Mouse (Mus musculus) adrenal gland, adult 18-20 months (tissue): ENCODE results near the gene Mtss1l. TPM values are rescaled to one million over a fixed set of nuclear protein-coding genes. Genes with fewer than 3 reads are reported as not detected.
"Not testable (repeated sequence)": the region's sequence is repeated elsewhere in the genome, so short reads cannot be mapped to it uniquely, and the experiment has no call there.

ENCODE experiments used
- DNase-seq, 2 experiments: peaks; one replicate each; pipeline ENCODE4 v3.0.0; 2021 to 2022; ENCODE audit warnings: low spot score in 2 of 2
- total RNA-seq, 2 experiments: library from RNA; stranded (reverse); gene quantifications; 1 replicate in 1 of 2; 2 replicates in 1 of 2; pipeline ENCODE4 v1.2.3; 2021

The Mtss1l gene
- total RNA-seq, 2 experiments from 2014 or later = 18.6 to 20.0 TPM

DNA sequence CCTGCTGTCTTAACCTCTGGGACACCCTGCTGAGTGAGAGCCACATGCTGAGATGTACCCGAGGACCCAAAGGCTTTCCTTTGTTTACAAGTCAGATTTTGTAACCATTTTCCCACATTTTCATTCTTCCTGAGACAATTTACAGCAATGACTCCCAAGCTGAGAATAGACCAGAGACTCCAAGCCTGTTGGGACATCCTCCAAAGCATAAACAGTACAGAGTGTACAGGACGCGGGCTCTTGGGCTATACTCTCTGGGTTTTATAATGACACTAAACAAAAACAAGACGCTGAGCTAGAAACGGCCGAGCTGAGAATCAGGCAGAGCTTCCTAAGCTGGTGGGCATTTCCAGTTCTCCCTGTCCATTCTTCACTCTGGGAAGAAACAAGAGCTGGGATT is 53.4 kb downstream of the Mtss1l start:
- DNase-seq = no peak

DNA sequence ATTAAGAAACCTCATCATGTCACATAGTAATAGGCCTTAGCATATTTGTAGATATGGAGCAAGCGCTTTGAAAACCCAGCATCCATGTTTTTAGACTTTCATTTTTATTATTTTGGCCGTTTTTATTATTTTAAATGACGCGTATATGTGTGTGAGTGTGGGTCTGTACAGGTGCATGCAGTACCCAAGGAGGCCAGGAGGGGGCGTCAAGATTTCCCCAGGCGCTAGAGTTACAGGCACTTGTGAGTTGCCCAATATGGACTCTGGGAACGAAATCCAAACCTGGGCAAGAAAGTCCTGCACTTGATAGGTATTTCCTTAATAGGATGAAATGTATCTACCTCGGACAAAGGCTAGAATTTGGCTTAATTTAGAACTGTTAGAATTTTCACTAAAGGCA is 54.0 kb downstream of the Mtss1l start:
- DNase-seq = no peak

DNA sequence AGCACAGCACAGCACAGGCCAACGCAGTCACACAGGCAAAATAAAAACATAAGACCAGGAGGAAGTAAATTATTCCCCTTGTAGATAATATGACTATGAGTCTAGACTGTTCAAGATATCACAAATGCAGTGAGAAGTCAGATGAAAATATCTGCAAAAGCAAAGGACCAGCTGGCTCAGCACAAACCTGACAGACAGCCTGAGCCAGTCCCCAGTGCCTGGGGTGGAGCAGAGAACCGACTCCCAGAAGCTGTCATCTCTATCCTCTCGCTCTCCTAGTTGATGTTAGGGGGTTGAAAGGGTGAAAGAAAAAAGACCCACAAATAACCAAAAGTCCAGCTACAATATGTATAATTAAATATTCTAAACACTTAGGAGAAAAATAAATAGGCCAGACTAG is 54.4 kb downstream of the Mtss1l start:
- no peak for DNase-seq

DNA sequence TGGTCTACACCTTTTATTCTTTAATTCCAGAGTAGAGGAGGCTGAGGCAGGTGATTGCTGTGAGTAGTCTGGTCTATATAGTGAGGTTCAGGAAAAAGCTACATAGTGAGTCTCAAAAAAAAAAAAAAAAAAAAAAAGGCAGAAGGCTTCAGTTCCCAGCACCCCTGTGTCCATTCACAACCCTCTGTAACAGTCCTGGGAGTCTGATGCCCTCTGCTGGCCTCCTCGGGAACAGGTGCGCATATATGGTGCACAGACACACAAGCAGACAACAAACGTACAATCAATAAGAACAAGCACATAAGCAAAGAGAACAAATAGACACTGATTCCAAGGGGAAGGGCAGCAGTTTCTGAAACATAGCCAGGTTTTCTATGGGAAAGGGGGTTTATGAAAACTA is 55.1 kb downstream of the Mtss1l start:
- no peak for DNase-seq

DNA sequence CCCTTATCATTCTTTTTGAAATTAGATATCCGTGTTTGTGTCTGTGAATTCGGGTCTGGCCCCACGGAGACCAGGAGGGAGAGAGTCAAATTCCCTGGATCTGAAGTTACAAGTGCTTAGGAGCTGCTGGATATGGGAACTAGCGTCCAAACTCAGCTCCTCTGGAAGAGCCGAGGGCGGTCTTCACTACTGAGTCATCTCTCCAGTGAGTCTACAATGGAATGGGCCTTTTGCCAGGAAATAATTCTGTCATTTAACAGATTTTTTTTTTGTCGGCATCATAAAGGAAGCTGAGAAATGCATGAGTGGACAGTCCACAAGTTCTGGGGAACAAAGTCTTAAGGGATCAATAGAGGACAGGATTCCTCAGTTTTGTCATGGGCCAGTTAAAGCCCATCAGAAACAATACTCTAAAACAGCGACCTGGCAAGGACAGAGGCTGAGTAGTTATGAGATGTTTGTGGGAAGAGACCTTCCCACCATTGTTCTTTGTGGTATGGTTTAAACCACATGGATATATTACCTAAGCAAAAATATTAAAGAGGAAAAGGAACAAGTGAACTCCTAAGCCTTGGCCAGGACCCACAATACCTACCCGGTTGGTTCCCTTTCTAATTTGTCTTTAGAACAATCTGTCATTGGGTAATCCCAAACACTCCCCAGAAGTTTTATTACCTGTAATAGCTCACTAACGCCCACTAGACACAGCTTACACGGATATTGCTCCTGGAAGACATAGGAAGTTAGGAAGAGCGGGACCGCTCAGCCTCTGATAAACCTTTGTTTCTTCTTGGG is 58.8 kb downstream of the Mtss1l start:
- no peak for DNase-seq

DNA sequence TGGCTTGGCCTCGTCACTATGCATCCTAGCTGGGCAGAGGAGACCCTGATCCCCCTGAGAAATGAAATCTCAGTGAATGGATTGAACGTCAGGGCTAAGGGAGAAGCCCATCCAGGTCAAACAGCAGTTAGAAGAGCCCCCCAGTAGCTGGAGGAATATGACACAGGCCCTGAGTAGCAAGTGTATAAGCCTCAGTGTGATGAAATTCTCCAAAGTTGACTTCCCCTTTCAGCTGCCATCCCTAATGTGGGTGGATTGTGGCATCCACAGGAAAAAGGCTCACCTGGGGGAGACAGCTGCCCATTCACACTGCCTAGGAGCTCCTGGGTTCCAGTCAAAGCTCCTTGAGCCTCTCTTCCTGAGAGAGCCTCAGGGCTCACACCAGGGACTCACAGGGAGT is 64.1 kb downstream of the Mtss1l start:
- no peak for DNase-seq

DNA sequence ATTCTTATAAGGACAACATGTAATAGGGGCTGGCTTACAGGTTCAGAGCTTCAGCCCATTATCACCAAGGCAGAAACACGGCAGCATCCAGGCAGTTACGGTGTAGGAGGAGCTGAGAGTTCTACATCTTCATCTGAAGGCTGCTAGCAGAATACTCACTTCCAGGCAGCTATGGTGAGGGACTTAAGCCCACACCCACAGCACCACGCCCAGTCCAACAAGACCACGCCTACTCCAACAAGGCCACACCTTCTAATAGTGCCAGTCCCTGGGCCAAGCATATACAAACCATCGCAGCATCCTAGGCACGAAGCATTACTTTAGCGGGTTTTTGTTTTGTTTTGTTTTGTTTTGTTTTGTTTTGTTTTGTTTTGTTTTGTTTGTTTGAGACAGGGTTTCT is 65.2 kb downstream of the Mtss1l start:
- not testable (repeated sequence) for DNase-seq

DNA sequence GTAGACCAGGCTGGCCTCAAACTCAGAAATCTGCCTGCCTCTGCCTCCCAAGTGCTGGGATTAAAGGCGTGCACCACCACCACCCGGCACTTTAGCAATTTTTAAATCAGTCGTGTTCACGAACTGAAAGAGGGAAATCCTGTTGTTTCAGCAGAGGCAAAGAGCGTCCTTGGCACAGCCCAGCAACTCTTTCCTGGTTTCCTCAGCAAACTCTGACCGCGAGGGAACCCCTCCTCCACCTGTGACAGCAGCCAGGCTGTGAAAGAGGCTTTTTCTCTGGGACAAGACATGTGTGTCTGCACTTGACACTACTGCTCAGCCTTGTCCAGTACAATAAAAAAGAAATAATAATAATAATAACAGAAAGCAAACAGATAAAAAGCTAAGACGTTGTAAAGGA is 65.7 kb downstream of the Mtss1l start:
- no peak for DNase-seq

DNA sequence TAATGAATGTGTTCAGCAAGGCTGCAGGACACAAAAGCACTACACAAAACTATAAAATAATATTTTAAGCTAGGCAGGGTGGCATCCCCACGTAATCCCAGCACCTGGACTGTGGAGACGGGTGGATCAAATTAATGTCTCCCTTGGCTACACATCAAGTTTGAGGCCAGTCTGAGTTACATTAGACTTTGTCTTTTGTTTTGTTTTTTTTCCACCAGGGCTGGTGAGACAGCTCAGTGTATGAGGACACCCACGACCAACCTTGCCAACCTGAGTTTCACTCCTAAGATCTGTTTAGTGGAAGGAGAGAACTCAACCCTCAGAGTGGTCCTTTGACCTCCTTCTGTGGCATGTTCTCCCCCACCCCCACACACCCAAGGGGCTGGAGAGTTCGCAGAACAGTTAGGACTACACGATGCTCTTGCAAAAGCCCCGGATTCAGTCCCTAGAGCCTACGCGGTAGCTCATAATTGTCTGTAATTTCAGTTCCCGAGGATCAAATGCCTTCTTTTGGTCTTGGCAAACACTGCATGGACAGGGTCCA is 66.2 kb downstream of the Mtss1l start:
- no peak for DNase-seq

DNA sequence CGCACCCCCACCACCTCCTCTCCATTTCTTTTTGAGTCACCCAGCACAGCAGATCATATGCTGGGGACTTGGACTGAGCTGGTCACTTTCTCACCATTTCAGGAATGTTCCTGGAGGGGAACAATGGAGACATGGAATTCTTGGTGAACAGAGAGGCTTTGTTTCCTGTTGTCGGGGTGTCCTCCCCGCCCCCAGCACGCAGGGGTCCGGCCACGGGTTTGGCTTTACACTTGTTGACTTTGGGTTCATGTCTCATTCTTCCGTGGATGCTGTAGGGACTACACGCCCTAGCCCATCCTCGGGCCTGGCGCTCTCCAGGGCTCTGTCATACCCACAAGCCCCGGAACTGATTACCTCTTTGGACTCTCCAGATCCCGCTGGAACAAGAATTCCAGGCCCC is 67.7 kb downstream of the Mtss1l start:
- no peak for DNase-seq

DNA sequence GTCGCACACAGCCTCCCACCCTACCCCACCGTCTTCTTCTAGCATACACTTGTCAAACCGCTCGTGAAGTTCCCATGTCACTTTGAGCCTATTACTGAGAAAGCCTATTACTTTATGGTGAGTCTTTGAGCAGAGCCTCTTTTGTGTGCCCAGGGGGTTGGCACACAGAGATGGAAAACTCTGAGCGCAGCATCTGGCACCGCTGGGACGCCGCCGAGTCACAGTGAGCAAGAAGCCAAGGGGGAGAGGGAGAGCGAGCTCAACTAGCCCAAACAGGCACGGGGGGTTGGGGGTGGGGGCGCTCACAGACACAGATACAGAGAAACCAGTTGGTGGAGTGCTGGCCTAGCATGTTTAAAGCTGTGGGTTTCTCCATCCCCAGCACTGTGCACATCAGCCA is 68.3 kb downstream of the Mtss1l start:
- no peak for DNase-seq

DNA sequence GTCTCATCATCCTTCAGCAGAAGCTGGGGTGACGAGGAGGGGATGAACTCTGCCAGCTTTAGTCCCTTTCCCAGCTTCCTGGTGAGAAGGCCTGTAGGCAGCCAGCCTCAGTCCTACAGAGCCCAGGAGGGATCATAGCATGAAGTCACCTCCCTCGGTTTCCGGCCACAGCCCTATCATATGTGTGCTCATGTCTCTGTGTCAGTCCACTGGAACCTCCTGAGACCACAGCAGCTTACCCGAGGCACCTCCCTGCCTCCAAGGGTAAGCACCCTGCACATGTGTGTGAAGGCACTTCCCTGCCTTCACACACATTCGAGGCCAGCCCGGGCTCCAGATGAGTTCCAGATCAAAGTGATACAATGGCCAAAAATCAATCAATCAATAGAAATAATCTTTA is 69.0 kb downstream of the Mtss1l start:
- no peak for DNase-seq

Other genes starting within 250 kb of the Mtss1l start
- 10 to 100 TPM; 29.8 to 32.8 TPM for gene Vac14, start 102.9 kb upstream of the Mtss1l start, total RNA-seq
- 10 to 100 TPM; 18.0 to 86.4 TPM for gene Il34, start 84.4 kb downstream of the Mtss1l start, total RNA-seq
- gene Cog4, start 125.1 kb downstream of the Mtss1l start, total RNA-seq = 10 to 100 TPM; 78.4 to 92.3 TPM
- 10 to 100 TPM; 54.0 to 65.8 TPM for gene Sf3b3, start 125.3 kb downstream of the Mtss1l start, total RNA-seq
- gene Fuk, start 181.0 kb downstream of the Mtss1l start, total RNA-seq = 1 to 10 TPM; 8.3 to 8.7 TPM
- 10 to 100 TPM; 16.0 to 18.1 TPM for gene St3gal2, start 198.4 kb downstream of the Mtss1l start, total RNA-seq